In the genomic region with DNA sequence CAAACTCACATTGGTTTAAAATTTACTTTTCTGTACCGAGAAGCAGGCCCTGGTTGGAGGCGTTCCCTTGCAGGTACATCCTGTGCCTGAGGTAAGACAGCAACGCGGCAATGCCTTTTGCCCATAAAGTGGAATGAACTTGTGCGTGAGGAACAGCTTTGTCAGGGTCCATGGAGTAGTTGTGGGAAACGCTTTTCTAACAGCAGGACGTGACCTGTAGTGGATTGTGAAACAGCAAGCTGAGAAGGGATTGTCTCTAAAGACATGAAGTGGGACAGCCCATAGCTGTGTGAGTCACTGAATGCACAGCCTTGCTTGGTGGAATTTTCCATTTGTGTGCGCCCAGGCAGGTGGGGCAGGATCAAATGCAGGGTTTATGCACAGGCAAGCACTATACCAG, we compare ENCODE assay signal across 11 mouse cellular contexts. TPM values are rescaled to one million over a fixed set of nuclear protein-coding genes. Genes with fewer than 3 reads are reported as not detected.
A peak's percentile ranks its signal among the peaks of the same experiment; 100 is the strongest.
DNase-seq lines count a peak whose midpoint lies in the region; ATAC-seq and TF ChIP-seq lines count a peak whose summit lies in the region.
"Had no signal": no experiment of that assay in that cellular context is flagged by ENCODE, and none has a peak within 500 bp of the region (broad histone marks: within the 10 kb centered on the region; RNA-seq: fewer than 3 reads in every experiment).

No protein-coding gene starts in this region.

- no peaks in the 10 kb centered on the region for H3K27me3 ChIP-seq in intestine, embryonic 14.5 days (replicated peaks; ENCODE audit: control insufficient read depth, insufficient read depth, low read length)
- no peaks in the 10 kb centered on the region for H3K27me3 ChIP-seq in hindbrain, embryonic 16.5 days (replicated peaks; ENCODE audit: control insufficient read depth, insufficient read depth, low read length)
- no peaks in the 10 kb centered on the region for H3K27me3 ChIP-seq in cerebellum, adult 2 months (ENCODE audit: control insufficient read depth, insufficient read depth, low read length)
- H3K27me3 ChIP-seq: hindbrain, embryonic 13.5 days had no signal

- H3K36me3 ChIP-seq in intestine, embryonic 14.5 days (ENCODE audit: control insufficient read depth, insufficient read depth, low read length), result no peaks in the 10 kb centered on the region
- no peaks in the 10 kb centered on the region for H3K36me3 ChIP-seq in hindbrain, embryonic 16.5 days (ENCODE audit: control insufficient read depth, insufficient read depth, low read length)
- H3K36me3 ChIP-seq: forebrain, embryonic 10.5 days; hindbrain, embryonic 13.5 days had no signal

- no peak for TF ChIP-seq POLR2A in cerebellum, adult 2 months (IDR thresholded peaks at IDR 0.05; ENCODE audit: borderline replicate concordance, insufficient read depth, low read length)

- H3K4me2 ChIP-seq in intestine, embryonic 14.5 days (ENCODE audit: low read length), result no peak overlapping the region
- H3K4me2 ChIP-seq in hindbrain, embryonic 16.5 days (ENCODE audit: low read length), result no peak overlapping the region
- H3K4me2 ChIP-seq: hindbrain, embryonic 13.5 days had no signal

- no peak for TF ChIP-seq CTCF in cerebellum, adult 2 months (IDR thresholded peaks at IDR 0.05; ENCODE audit: borderline replicate concordance, insufficient read depth, low read depth, low read length)

- no peak overlapping the region for H3K9ac ChIP-seq in intestine, embryonic 14.5 days (ENCODE audit: low read length)
- H3K9ac ChIP-seq in hindbrain, embryonic 16.5 days (ENCODE audit: low read depth, low read length), result no peak overlapping the region
- H3K9ac ChIP-seq: hindbrain, embryonic 13.5 days had no signal

- 51% methylated on average over 8 of the region's 8 CpGs for WGBS in intestine, embryonic 14.5 days
- 86% methylated on average over 8 of the region's 8 CpGs for WGBS in hindbrain, embryonic 16.5 days
- 79% methylated on average over 8 of the region's 8 CpGs for WGBS in cerebellum, adult 2 months

- H3K4me3 ChIP-seq in intestine, embryonic 14.5 days (ENCODE audit: low read depth, low read length), result no peak overlapping the region
- H3K4me3 ChIP-seq in hindbrain, embryonic 16.5 days (ENCODE audit: low read length), result no peak overlapping the region
- H3K4me3 ChIP-seq in cerebellum, adult 2 months (replicated peaks; ENCODE audit: insufficient read depth, low read depth, low read length), result no peak overlapping the region
- H3K4me3 ChIP-seq: forebrain, embryonic 10.5 days; hindbrain, embryonic 13.5 days had no signal

- H3K9me3 ChIP-seq in intestine, embryonic 14.5 days (ENCODE audit: control insufficient read depth, low read length), result no peaks in the 10 kb centered on the region
- no peaks in the 10 kb centered on the region; the same call in 1 of the 2 replicates for H3K9me3 ChIP-seq in hindbrain, embryonic 16.5 days (ENCODE audit: control insufficient read depth, low read length)
- H3K9me3 ChIP-seq: hindbrain, embryonic 13.5 days had no signal

- peak; percentile 82 for ATAC-seq in intestine, embryonic 14.5 days (replicated peaks; ENCODE audit: low FRiP score, low TSS enrichment, low read depth)
- no peak for ATAC-seq in hindbrain, embryonic 16.5 days

- no peaks in the 10 kb centered on the region for H3K4me1 ChIP-seq in intestine, embryonic 14.5 days (replicated peaks; ENCODE audit: control insufficient read depth, insufficient read depth, low read length)
- H3K4me1 ChIP-seq in hindbrain, embryonic 16.5 days (ENCODE audit: control insufficient read depth, insufficient read depth, low read depth, low read length), result no peaks in the 10 kb centered on the region
- no peaks in the 10 kb centered on the region for H3K4me1 ChIP-seq in cerebellum, adult 2 months (ENCODE audit: control insufficient read depth, insufficient read depth, low read length)
- H3K4me1 ChIP-seq: hindbrain, embryonic 13.5 days had no signal

- H3K27ac ChIP-seq in intestine, embryonic 14.5 days (ENCODE audit: low read depth), result no peak overlapping the region; the same call in 1 of the 2 replicates
- no peak overlapping the region for H3K27ac ChIP-seq in hindbrain, embryonic 16.5 days (ENCODE audit: low read depth, low read length)
- no peak overlapping the region for H3K27ac ChIP-seq in cerebellum, adult 2 months (ENCODE audit: insufficient read depth, low read length)
- H3K27ac ChIP-seq: forebrain, embryonic 10.5 days; hindbrain, embryonic 13.5 days had no signal

- DNase-seq in urinary bladder, postnatal 36 days (ENCODE audit: low spot score in 2 of 2), result peak; percentile 47 to 59
- DNase-seq in urinary bladder, postnatal 4 days (ENCODE audit: low spot score in 2 of 2), result no peak
- DNase-seq in intestine, embryonic 14.5 days (ENCODE audit: low spot score), result peak; percentile 61
- DNase-seq in kidney, postnatal 4 days, result peak; percentile 16 to 28
- DNase-seq in yolk sac, embryonic 10.5 days (ENCODE audit: low spot score), result peak; percentile 89
- DNase-seq in retina, embryonic 14.5 days (ENCODE audit: low spot score), result no peak
- DNase-seq in cerebellum, adult 2 months, result no peak
- DNase-seq: thymus, postnatal 4 days had no signal

RNA-seq across cellular contexts. Expression of gene Psat1, which starts 5.7 kb away (rescaled TPM):
- 74.0 and 80.8 TPM in 2 replicates for polyA plus RNA-seq in intestine, embryonic 14.5 days (2014; fragmentation: Nextera tagmentation; extraction: Ambion mirVana)
- polyA plus RNA-seq in hindbrain, embryonic 16.5 days (2015; fragmentation: Nextera tagmentation; extraction: Ambion mirVana), result 88.3 and 93.2 TPM in 2 replicates
- 90.0 and 106 TPM in 2 replicates for polyA plus RNA-seq in cerebellum, adult 2 months (2012; rRNA removed)

RNA-seq across cellular contexts. Expression of gene Cep78, which starts 43.4 kb away (rescaled TPM):
- polyA plus RNA-seq in intestine, embryonic 14.5 days (2014; fragmentation: Nextera tagmentation; extraction: Ambion mirVana), result 23.4 and 24.2 TPM in 2 replicates
- 24.1 and 24.4 TPM in 2 replicates for polyA plus RNA-seq in hindbrain, embryonic 16.5 days (2015; fragmentation: Nextera tagmentation; extraction: Ambion mirVana)
- polyA plus RNA-seq in cerebellum, adult 2 months (2012; rRNA removed), result 9.6 and 10.0 TPM in 2 replicates

Comparison
In these comparisons a context has a peak if more than half of its experiments do, and no peak if none do; other contexts are left out.
1. DNase-seq: peak in urinary bladder, postnatal 36 days (2 of 2), intestine, embryonic 14.5 days (single experiment), kidney, postnatal 4 days (2 of 2) and yolk sac, embryonic 10.5 days (single experiment); none in urinary bladder, postnatal 4 days (0 of 2), retina, embryonic 14.5 days (single experiment) and cerebellum, adult 2 months (0 of 2).